Mouse (Mus musculus): ENCODE measurements around the gene Trim29. TPM values are rescaled to one million over a fixed set of nuclear protein-coding genes. Genes with fewer than 3 reads are reported as not detected.

Trim29 gene
- polyA plus RNA-seq, 1 experiment, result 0.19 TPM

GRCm38 (mm10) chr9:43338067-43338466 lies 27.4 kb downstream of the Trim29 start:
- Histone ChIP-seq H3K36me3 (ENCODE audit: control insufficient read depth, insufficient read depth, low read length) (no peaks in the 10 kb centered on the region), H3K4me3 (ENCODE audit: control insufficient read depth, low read depth, low read length) (no peak overlapping the region), H3K4me1 (ENCODE audit: control insufficient read depth, insufficient read depth, low read length) (no peaks in the 10 kb centered on the region), H3K27me3 (ENCODE audit: control insufficient read depth, insufficient read depth, low read length) (no peaks in the 10 kb centered on the region), H3K27ac (ENCODE audit: control insufficient read depth, insufficient read depth, low read depth, low read length) (no peak overlapping the region)
- TF ChIP-seq POLR2A (IDR thresholded peaks at IDR 0.05; ENCODE audit: control insufficient read depth, low read depth, low read length), result no peak
- TF ChIP-seq CTCF (IDR thresholded peaks at IDR 0.05; ENCODE audit: control insufficient read depth, insufficient read depth, insufficient replicate concordance, low read depth, low read length), result no peak

- no peaks in the 10 kb centered on the region for H3K27me3 ChIP-seq (ENCODE audit: control insufficient read depth, insufficient read depth, low read length)
- H3K36me3 ChIP-seq (ENCODE audit: control insufficient read depth, insufficient read depth, low read length), result no peaks in the 10 kb centered on the region
- TF ChIP-seq POLR2A (IDR thresholded peaks at IDR 0.05; ENCODE audit: control insufficient read depth, low read depth, low read length) (no peak), CTCF (IDR thresholded peaks at IDR 0.05; ENCODE audit: control insufficient read depth, insufficient read depth, insufficient replicate concordance, low read depth, low read length) (peak; percentile 72; the same call in 1 of the 2 replicates)
- no peaks in the 10 kb centered on the region for H3K4me1 ChIP-seq (ENCODE audit: control insufficient read depth, insufficient read depth, low read length)
- no peak overlapping the region for H3K27ac ChIP-seq (ENCODE audit: control insufficient read depth, insufficient read depth, low read depth, low read length)
- H3K4me3 ChIP-seq (ENCODE audit: control insufficient read depth, low read depth, low read length), result no peak overlapping the region
Measured at GRCm38 (mm10) chr9:43339614-43340020, 29.0 kb downstream of the Trim29 start.

GRCm38 (mm10) chr9:43350089-43350488 lies 39.4 kb downstream of the Trim29 start:
- Histone ChIP-seq H3K4me3 (ENCODE audit: control insufficient read depth, low read depth, low read length) (no peak overlapping the region), H3K27ac (ENCODE audit: control insufficient read depth, insufficient read depth, low read depth, low read length) (no peak overlapping the region), H3K4me1 (ENCODE audit: control insufficient read depth, insufficient read depth, low read length) (peaks cover 11% of the 10 kb centered on the region), H3K36me3 (ENCODE audit: control insufficient read depth, insufficient read depth, low read length) (no peaks in the 10 kb centered on the region), H3K27me3 (ENCODE audit: control insufficient read depth, insufficient read depth, low read length) (no peaks in the 10 kb centered on the region)
- no peak for TF ChIP-seq POLR2A (IDR thresholded peaks at IDR 0.05; ENCODE audit: control insufficient read depth, low read depth, low read length)
- no peak for TF ChIP-seq CTCF (IDR thresholded peaks at IDR 0.05; ENCODE audit: control insufficient read depth, insufficient read depth, insufficient replicate concordance, low read depth, low read length)

GRCm38 (mm10) chr9:43351015-43351414 lies 40.4 kb downstream of the Trim29 start:
- Histone ChIP-seq H3K36me3 (ENCODE audit: control insufficient read depth, insufficient read depth, low read length) (no peaks in the 10 kb centered on the region), H3K27ac (ENCODE audit: control insufficient read depth, insufficient read depth, low read depth, low read length) (no peak overlapping the region), H3K4me1 (ENCODE audit: control insufficient read depth, insufficient read depth, low read length) (peaks cover 11% of the 10 kb centered on the region), H3K4me3 (ENCODE audit: control insufficient read depth, low read depth, low read length) (no peak overlapping the region), H3K27me3 (ENCODE audit: control insufficient read depth, insufficient read depth, low read length) (no peaks in the 10 kb centered on the region)
- TF ChIP-seq CTCF (IDR thresholded peaks at IDR 0.05; ENCODE audit: control insufficient read depth, insufficient read depth, insufficient replicate concordance, low read depth, low read length) (no peak), POLR2A (IDR thresholded peaks at IDR 0.05; ENCODE audit: control insufficient read depth, low read depth, low read length) (no peak)

GRCm38 (mm10) chr9:43357011-43357410 lies 46.4 kb downstream of the Trim29 start:
- no peaks in the 10 kb centered on the region for H3K27me3 ChIP-seq (ENCODE audit: control insufficient read depth, insufficient read depth, low read length)
- TF ChIP-seq CTCF (IDR thresholded peaks at IDR 0.05; ENCODE audit: control insufficient read depth, insufficient read depth, insufficient replicate concordance, low read depth, low read length), result no peak
- no peak for TF ChIP-seq POLR2A (IDR thresholded peaks at IDR 0.05; ENCODE audit: control insufficient read depth, low read depth, low read length)
- H3K27ac ChIP-seq (ENCODE audit: control insufficient read depth, insufficient read depth, low read depth, low read length), result no peak overlapping the region
- H3K4me3 ChIP-seq (ENCODE audit: control insufficient read depth, low read depth, low read length), result no peak overlapping the region
- H3K4me1 ChIP-seq (ENCODE audit: control insufficient read depth, insufficient read depth, low read length), result peaks cover 2% of the 10 kb centered on the region; the same call in 1 of the 2 replicates
- no peaks in the 10 kb centered on the region for H3K36me3 ChIP-seq (ENCODE audit: control insufficient read depth, insufficient read depth, low read length)

GRCm38 (mm10) chr9:43358591-43359323 lies 48.1 kb downstream of the Trim29 start:
- TF ChIP-seq CTCF (IDR thresholded peaks at IDR 0.05; ENCODE audit: control insufficient read depth, insufficient read depth, insufficient replicate concordance, low read depth, low read length) (no peak), POLR2A (IDR thresholded peaks at IDR 0.05; ENCODE audit: control insufficient read depth, low read depth, low read length) (no peak)
- peaks cover 2% of the 10 kb centered on the region; the same call in 1 of the 2 replicates for H3K4me1 ChIP-seq (ENCODE audit: control insufficient read depth, insufficient read depth, low read length)
- no peaks in the 10 kb centered on the region for H3K27me3 ChIP-seq (ENCODE audit: control insufficient read depth, insufficient read depth, low read length)
- H3K27ac ChIP-seq (ENCODE audit: control insufficient read depth, insufficient read depth, low read depth, low read length), result no peak overlapping the region
- no peak overlapping the region for H3K4me3 ChIP-seq (ENCODE audit: control insufficient read depth, low read depth, low read length)
- no peaks in the 10 kb centered on the region for H3K36me3 ChIP-seq (ENCODE audit: control insufficient read depth, insufficient read depth, low read length)

- H3K27me3 ChIP-seq (ENCODE audit: control insufficient read depth, insufficient read depth, low read length), result no peaks in the 10 kb centered on the region
- H3K36me3 ChIP-seq (ENCODE audit: control insufficient read depth, insufficient read depth, low read length), result no peaks in the 10 kb centered on the region
- no peak overlapping the region for H3K27ac ChIP-seq (ENCODE audit: control insufficient read depth, insufficient read depth, low read depth, low read length)
- no peaks in the 10 kb centered on the region for H3K4me1 ChIP-seq (ENCODE audit: control insufficient read depth, insufficient read depth, low read length)
- H3K4me3 ChIP-seq (ENCODE audit: control insufficient read depth, low read depth, low read length), result no peak overlapping the region
- no peak for TF ChIP-seq POLR2A (IDR thresholded peaks at IDR 0.05; ENCODE audit: control insufficient read depth, low read depth, low read length)
- no peak for TF ChIP-seq CTCF (IDR thresholded peaks at IDR 0.05; ENCODE audit: control insufficient read depth, insufficient read depth, insufficient replicate concordance, low read depth, low read length)
Measured at GRCm38 (mm10) chr9:43368781-43369180, 58.1 kb downstream of the Trim29 start.

Measured in testis, adult 2 months (tissue).